Mouse (Mus musculus): Measurements from ENCODE around the gene Myo16. TPM values are rescaled to one million over a fixed set of nuclear protein-coding genes. Genes with fewer than 3 reads are reported as not detected.

Gene Myo16
- polyA plus RNA-seq, 1 experiment from 2014 or later = 0.25 TPM

DNA sequence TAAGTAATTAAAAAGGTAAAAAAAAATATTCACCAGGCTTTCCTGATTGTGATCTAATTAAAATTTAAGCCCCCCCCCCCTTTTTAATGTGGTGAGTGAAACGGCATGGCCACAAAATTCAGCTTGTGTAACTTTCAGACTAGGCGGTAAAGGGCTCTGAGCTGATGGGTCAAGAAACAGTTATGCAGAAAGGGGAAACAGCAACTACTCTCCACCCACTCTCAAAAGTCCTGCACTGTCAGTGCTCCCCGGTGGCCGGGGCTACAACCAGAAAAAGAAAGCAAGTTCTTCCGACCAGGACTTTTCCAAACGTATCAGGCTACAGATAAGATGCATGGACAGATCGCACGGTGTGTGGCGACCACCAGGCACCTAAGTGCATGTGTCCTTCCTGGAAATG lies 408.9 kb downstream of the Myo16 start:
- ATAC-seq (ENCODE audit: low FRiP score, low TSS enrichment) = no peak
- H3K9me3 ChIP-seq (ENCODE audit: low read length) = no peaks in the 10 kb centered on the region
- no peak overlapping the region for H3K27ac ChIP-seq (ENCODE audit: low read length)
- H3K36me3 ChIP-seq (ENCODE audit: insufficient read depth, low read length) = no peaks in the 10 kb centered on the region
- no peak overlapping the region for H3K4me3 ChIP-seq (ENCODE audit: low read length)
- H3K4me1 ChIP-seq (ENCODE audit: insufficient read depth, low read length) = no peaks in the 10 kb centered on the region
- WGBS = 81% methylated on average over 9 of the region's 9 CpGs
- no peaks in the 10 kb centered on the region for H3K27me3 ChIP-seq (ENCODE audit: insufficient read depth, low read length)
- no peak overlapping the region for H3K9ac ChIP-seq (replicated peaks; ENCODE audit: low read length)
- H3K4me2 ChIP-seq (replicated peaks; ENCODE audit: low read depth, low read length) = no peak overlapping the region

DNA sequence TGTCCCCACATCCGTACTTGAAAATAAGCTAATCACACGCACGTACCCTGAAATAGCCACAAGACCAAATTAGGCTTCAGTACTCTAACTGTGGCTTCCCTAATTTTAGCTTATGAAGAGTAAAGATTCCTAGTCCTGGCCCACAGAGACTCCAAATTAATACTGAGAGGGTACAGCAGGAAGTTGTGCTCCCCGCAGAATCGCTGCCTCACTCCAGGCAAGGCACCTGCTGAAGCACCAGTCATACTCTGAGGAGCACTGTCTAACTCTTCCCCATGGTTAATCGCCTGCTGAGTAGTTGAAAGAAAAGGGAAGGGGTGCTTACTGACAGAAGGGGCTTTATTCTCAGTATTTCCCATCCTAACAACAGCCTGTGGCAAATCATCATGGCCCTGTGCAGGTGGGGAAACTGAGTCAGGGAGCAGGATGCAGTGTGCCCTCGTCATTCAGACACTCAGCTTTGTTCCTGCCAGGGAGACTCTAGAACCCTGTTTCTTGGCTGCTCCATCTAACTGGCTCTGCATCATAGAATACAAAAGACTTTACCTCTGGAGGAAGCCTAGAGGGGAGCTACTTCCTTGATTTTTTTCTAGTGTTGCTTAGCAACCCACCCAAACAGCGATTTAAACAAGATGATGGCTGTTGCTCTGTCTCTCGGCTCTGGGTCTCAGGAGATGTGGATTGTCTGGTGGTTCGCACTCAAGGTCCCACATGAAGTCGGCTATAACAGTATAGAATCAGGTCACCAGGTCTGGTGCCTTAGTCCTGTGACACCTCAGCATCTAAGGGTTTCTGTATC lies 411.7 kb downstream of the Myo16 start:
- no peak overlapping the region for H3K27ac ChIP-seq (ENCODE audit: low read length)
- H3K9me3 ChIP-seq (ENCODE audit: low read length) = no peaks in the 10 kb centered on the region
- no peaks in the 10 kb centered on the region for H3K36me3 ChIP-seq (ENCODE audit: insufficient read depth, low read length)
- H3K27me3 ChIP-seq (ENCODE audit: insufficient read depth, low read length) = no peaks in the 10 kb centered on the region
- no peak for ATAC-seq (ENCODE audit: low FRiP score, low TSS enrichment)
- H3K9ac ChIP-seq (replicated peaks; ENCODE audit: low read length) = no peak overlapping the region
- no peaks in the 10 kb centered on the region for H3K4me1 ChIP-seq (ENCODE audit: insufficient read depth, low read length)
- WGBS = 79% methylated on average over 11 of the region's 11 CpGs
- H3K4me2 ChIP-seq (replicated peaks; ENCODE audit: low read depth, low read length) = no peak overlapping the region
- no peak overlapping the region for H3K4me3 ChIP-seq (ENCODE audit: low read length)

- no peak overlapping the region for H3K27ac ChIP-seq (ENCODE audit: low read length)
- no peak for ATAC-seq (ENCODE audit: low FRiP score, low TSS enrichment)
- H3K27me3 ChIP-seq (ENCODE audit: insufficient read depth, low read length) = no peaks in the 10 kb centered on the region; the same call in 1 of the 2 replicates
- H3K4me3 ChIP-seq (ENCODE audit: low read length) = no peak overlapping the region
- no peak overlapping the region for H3K4me2 ChIP-seq (replicated peaks; ENCODE audit: low read depth, low read length)
- H3K36me3 ChIP-seq (ENCODE audit: insufficient read depth, low read length) = no peaks in the 10 kb centered on the region
- H3K4me1 ChIP-seq (ENCODE audit: insufficient read depth, low read length) = no peaks in the 10 kb centered on the region
- H3K9ac ChIP-seq (replicated peaks; ENCODE audit: low read length) = no peak overlapping the region
- no peaks in the 10 kb centered on the region for H3K9me3 ChIP-seq (ENCODE audit: low read length)
- 61% methylated on average over 4 of the region's 4 CpGs for WGBS
Measured at GRCm38 (mm10) chr8:10568448-10568847, 414.7 kb downstream of the Myo16 start.

- Histone ChIP-seq H3K9ac (replicated peaks; ENCODE audit: low read length) (no peak overlapping the region), H3K4me2 (replicated peaks; ENCODE audit: low read depth, low read length) (no peak overlapping the region), H3K36me3 (ENCODE audit: insufficient read depth, low read length) (no peaks in the 10 kb centered on the region), H3K4me3 (ENCODE audit: low read length) (no peak overlapping the region), H3K27me3 (ENCODE audit: insufficient read depth, low read length) (no peaks in the 10 kb centered on the region; the same call in 1 of the 2 replicates), H3K27ac (ENCODE audit: low read length) (no peak overlapping the region), H3K9me3 (ENCODE audit: low read length) (no peaks in the 10 kb centered on the region), H3K4me1 (ENCODE audit: insufficient read depth, low read length) (no peaks in the 10 kb centered on the region)
- WGBS = 17% methylated on average over 6 of the region's 6 CpGs
- ATAC-seq (ENCODE audit: low FRiP score, low TSS enrichment) = no peak
Measured at GRCm38 (mm10) chr8:10574096-10574495, 420.4 kb downstream of the Myo16 start.

GRCm38 (mm10) chr8:10575244-10575643 lies 421.5 kb downstream of the Myo16 start:
- 91% methylated on average over 10 of the region's 10 CpGs for WGBS
- H3K27me3 ChIP-seq (ENCODE audit: insufficient read depth, low read length) = no peaks in the 10 kb centered on the region; the same call in 1 of the 2 replicates
- ATAC-seq (ENCODE audit: low FRiP score, low TSS enrichment) = no peak

GRCm38 (mm10) chr8:10586956-10587744 lies 433.4 kb downstream of the Myo16 start:
- peaks cover 5% of the 10 kb centered on the region; the same call in 1 of the 2 replicates for H3K4me1 ChIP-seq (ENCODE audit: insufficient read depth, low read length)
- H3K27me3 ChIP-seq (ENCODE audit: insufficient read depth, low read length) = no peaks in the 10 kb centered on the region; the same call in 1 of the 2 replicates
- H3K36me3 ChIP-seq (ENCODE audit: insufficient read depth, low read length) = no peaks in the 10 kb centered on the region
- no peak overlapping the region for H3K4me3 ChIP-seq (ENCODE audit: low read length)
- peak overlapping the region; percentile 24; the same call in 1 of the 2 replicates for H3K4me2 ChIP-seq (replicated peaks; ENCODE audit: low read depth, low read length)
- no peak overlapping the region for H3K27ac ChIP-seq (ENCODE audit: low read length)
- 0 out of 2 replicates have a peak, but pooled peaks have one; percentile 35 for ATAC-seq (ENCODE audit: low FRiP score, low TSS enrichment)
- 17% methylated on average over 13 of the region's 14 CpGs for WGBS
- H3K9me3 ChIP-seq (ENCODE audit: low read length) = no peaks in the 10 kb centered on the region
- H3K9ac ChIP-seq (replicated peaks; ENCODE audit: low read length) = no peak overlapping the region

More at GRCm38 (mm10) chr8:10575244-10575643, 421.5 kb downstream of the Myo16 start:
- Histone ChIP-seq H3K27ac (ENCODE audit: low read length) (no peak overlapping the region), H3K4me3 (ENCODE audit: low read length) (no peak overlapping the region), H3K9me3 (ENCODE audit: low read length) (no peaks in the 10 kb centered on the region), H3K4me1 (ENCODE audit: insufficient read depth, low read length) (no peaks in the 10 kb centered on the region), H3K4me2 (replicated peaks; ENCODE audit: low read depth, low read length) (no peak overlapping the region), H3K9ac (replicated peaks; ENCODE audit: low read length) (no peak overlapping the region), H3K36me3 (ENCODE audit: insufficient read depth, low read length) (no peaks in the 10 kb centered on the region)

DNA sequence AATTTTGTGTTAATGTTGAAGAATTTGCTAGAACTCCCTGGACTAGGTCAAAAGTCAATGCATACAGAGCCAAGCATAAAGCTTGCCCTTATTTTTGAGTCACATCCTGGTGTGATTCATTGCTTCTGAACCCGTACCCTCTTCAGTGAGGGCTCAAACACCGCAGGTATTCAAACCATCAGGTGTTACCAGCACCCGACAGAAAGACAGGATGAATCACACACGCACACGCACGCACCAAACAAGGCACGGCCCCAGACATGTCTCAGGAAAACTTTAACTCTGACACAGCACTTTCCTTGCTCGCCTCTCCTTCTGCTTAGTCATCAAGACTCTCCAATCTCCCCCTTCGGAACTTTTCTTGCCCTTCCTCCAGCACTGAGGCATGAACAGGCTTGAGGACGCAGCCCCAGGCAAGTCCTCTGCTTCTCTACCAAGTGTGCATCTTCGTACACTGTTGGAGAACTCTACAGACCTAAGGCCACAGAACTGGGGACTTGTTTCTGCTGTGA lies 435.8 kb downstream of the Myo16 start:
- no peaks in the 10 kb centered on the region for H3K9me3 ChIP-seq (ENCODE audit: low read length)
- H3K9ac ChIP-seq (replicated peaks; ENCODE audit: low read length) = no peak overlapping the region
- no peaks in the 10 kb centered on the region for H3K36me3 ChIP-seq (ENCODE audit: insufficient read depth, low read length)
- H3K4me2 ChIP-seq (replicated peaks; ENCODE audit: low read depth, low read length) = no peak overlapping the region
- 74% methylated on average over 11 of the region's 11 CpGs for WGBS
- H3K27ac ChIP-seq (ENCODE audit: low read length) = no peak overlapping the region
- H3K4me1 ChIP-seq (ENCODE audit: insufficient read depth, low read length) = peaks cover 5% of the 10 kb centered on the region; the same call in 1 of the 2 replicates
- H3K27me3 ChIP-seq (ENCODE audit: insufficient read depth, low read length) = no peaks in the 10 kb centered on the region; the same call in 1 of the 2 replicates
- no peak for ATAC-seq (ENCODE audit: low FRiP score, low TSS enrichment)
- no peak overlapping the region for H3K4me3 ChIP-seq (ENCODE audit: low read length)

DNA sequence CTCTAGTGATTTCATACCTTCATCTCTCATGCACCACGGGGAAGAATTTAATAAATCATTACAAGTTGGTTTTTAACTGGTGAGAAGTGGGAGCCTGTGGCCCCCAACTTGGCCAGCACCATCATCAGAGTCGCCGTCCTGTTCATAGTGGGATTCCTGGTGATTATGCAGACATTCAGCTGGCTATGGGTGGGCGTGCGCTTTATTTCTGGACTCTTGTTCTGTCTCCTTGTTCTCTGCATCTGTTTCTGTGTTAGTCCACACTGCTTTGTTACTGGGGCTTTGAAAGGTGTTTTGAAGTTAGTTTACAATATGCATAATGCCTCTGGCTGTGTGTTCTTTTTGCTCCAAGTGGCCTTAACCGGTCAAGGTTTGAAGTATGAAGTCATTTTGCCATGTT lies 439.2 kb downstream of the Myo16 start:
- H3K4me2 ChIP-seq (replicated peaks; ENCODE audit: low read depth, low read length) = no peak overlapping the region
- H3K27me3 ChIP-seq (ENCODE audit: insufficient read depth, low read length) = no peaks in the 10 kb centered on the region
- H3K27ac ChIP-seq (ENCODE audit: low read length) = no peak overlapping the region
- H3K9me3 ChIP-seq (ENCODE audit: low read length) = no peaks in the 10 kb centered on the region
- H3K4me1 ChIP-seq (ENCODE audit: insufficient read depth, low read length) = no peaks in the 10 kb centered on the region
- ATAC-seq (ENCODE audit: low FRiP score, low TSS enrichment) = no peak
- H3K4me3 ChIP-seq (ENCODE audit: low read length) = no peak overlapping the region
- WGBS = 93% methylated on average over 6 of the region's 6 CpGs
- H3K9ac ChIP-seq (replicated peaks; ENCODE audit: low read length) = no peak overlapping the region
- H3K36me3 ChIP-seq (ENCODE audit: insufficient read depth, low read length) = no peaks in the 10 kb centered on the region

GRCm38 (mm10) chr8:10596353-10596752 lies 442.6 kb downstream of the Myo16 start:
- H3K27me3 ChIP-seq (ENCODE audit: insufficient read depth, low read length) = no peaks in the 10 kb centered on the region
- no peak overlapping the region for H3K27ac ChIP-seq (ENCODE audit: low read length)
- H3K9me3 ChIP-seq (ENCODE audit: low read length) = no peaks in the 10 kb centered on the region
- no peaks in the 10 kb centered on the region for H3K36me3 ChIP-seq (ENCODE audit: insufficient read depth, low read length)
- no peak overlapping the region for H3K4me3 ChIP-seq (ENCODE audit: low read length)
- H3K4me2 ChIP-seq (replicated peaks; ENCODE audit: low read depth, low read length) = no peak overlapping the region
- H3K9ac ChIP-seq (replicated peaks; ENCODE audit: low read length) = no peak overlapping the region
- ATAC-seq (ENCODE audit: low FRiP score, low TSS enrichment) = no peak
- 91% methylated on average over 3 of the region's 3 CpGs for WGBS
- H3K4me1 ChIP-seq (ENCODE audit: insufficient read depth, low read length) = no peaks in the 10 kb centered on the region
